Mouse (Mus musculus) erythroid progenitor cell, adult 5-6 weeks (primary cell): ENCODE measurements around the gene Vhl. TPM values are rescaled to one million over a fixed set of nuclear protein-coding genes. Genes with fewer than 3 reads are reported as not detected.

Experiments used
- ATAC-seq: replicated peaks from 2 replicates; pipeline ENCODE4 v1.8.0; 2016; ENCODE audit warnings: moderate number of reproducible peaks, mild to moderate bottlenecking, moderate TSS enrichment, inconsistent platforms; ENCODE audit not compliant: poor library complexity, low FRiP score, severe bottlenecking
- total RNA-seq, 2 experiments: library from RNA; stranded (forward) in 1 of 2; stranded (reverse) in 1 of 2; fragments of 150-400 nt in 1 of 2; fragments of 186-747, 209-891 nt in 1 of 2; gene quantifications; 2 replicates each; pipeline versions ENCODE4 v1.2.3 to v1.2.4; 2015 to 2017; ENCODE audit warnings: low replicate concordance in 2 of 2

Gene Vhl
- total RNA-seq (2015; ENCODE audit: low replicate concordance) (4.7 and 52.0 TPM in 2 replicates), total RNA-seq (2017; ENCODE audit: low replicate concordance) (3.6 and 4.2 TPM in 2 replicates)

DNA sequence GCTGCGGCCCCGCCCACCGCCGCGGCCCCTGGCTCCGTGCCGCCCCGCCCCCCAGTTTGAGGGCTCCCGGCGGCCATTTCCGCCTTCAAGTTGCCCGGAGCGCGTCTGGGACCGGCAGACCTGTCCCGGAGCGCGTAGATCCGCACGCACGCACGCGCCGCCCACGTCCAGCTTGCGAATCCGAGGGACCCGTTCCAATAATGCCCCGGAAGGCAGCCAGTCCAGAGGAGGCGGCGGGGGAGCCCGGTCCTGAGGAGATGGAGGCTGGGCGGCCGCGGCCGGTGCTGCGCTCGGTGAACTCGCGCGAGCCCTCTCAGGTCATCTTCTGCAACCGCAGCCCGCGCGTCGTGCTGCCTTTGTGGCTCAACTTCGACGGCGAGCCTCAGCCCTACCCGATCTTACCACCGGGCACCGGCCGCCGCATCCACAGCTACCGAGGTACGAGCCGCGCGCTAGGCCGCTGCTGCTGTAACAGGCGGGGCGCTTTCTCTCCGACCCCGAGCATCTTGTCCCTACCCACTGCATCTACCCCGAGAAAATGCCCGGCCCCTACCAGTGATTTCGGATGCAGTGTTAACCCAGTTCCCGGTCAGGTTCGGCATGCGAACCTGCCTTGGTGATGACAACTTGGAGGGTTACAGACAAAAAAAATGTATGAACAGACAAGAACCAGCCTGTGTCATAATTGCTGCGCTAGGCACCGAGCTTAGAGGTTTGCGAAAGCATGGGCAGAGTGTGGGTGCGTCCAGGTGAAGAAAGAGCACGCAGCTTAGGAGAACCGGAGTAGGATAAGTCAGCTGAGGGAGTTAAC is at the start of gene Vhl:
TSS of gene Vhl (plus strand) at position 19 of the 811 bp plus-strand sequence.
- peak; percentile 88 for ATAC-seq

DNA sequence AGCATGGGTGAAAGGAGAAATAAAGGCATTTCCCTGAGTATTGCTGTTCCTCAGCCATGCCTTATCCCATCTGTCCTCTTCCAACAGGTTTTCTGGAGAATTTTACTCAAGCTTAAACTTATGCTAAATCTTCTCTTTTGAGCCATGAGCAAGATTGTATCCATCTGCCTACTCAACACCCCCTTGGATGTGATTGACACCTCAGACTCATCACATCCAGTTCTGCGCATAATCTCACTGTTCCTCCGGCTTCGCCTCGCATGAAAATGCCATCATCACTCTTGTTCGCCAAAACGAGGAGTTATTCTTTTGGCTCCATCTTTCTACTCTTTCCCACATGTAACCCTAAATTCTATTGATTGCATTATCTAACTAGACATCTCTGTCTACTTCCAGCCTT is 47.7 kb upstream of the Vhl start:
- ATAC-seq: no peak

DNA sequence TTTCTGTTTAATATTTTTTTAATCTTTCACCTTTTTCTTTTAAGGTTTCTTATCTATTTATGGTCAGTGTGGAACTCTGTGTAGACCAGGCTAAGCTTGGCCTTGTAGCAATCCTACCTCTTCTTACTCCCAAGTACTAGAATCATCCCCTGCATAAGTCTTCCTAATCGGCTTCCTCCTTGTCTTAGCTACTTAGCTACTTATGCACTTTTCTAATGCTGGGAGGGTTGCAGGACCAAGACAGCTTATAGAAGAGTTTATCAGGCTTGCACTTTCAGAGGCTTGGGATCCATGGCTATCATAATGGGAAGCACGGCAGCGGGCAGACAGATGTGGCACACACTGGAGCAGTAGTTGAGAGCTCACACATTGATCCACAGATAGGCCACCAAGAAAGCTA is 44.5 kb upstream of the Vhl start:
- ATAC-seq: no peak

DNA sequence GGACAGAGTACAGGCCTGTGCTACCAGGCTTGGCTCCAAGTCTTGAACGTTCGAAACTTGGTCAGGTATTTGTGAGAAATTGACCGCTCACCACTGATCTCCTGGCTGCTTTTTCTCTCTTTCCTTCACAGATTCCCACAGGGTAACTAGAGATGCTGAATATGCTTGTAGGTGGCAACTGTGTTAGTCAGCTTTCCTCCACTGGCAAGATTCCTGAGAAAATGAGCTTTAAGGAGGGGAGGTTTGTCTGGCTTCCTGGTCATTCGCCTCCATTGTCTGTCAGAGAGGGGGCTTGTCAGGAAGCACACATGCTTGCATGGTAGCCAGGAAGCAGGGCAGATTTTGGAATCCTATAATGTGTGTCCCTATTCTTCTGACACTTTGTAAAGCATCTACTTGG is 40.7 kb upstream of the Vhl start:
- no peak for ATAC-seq

DNA sequence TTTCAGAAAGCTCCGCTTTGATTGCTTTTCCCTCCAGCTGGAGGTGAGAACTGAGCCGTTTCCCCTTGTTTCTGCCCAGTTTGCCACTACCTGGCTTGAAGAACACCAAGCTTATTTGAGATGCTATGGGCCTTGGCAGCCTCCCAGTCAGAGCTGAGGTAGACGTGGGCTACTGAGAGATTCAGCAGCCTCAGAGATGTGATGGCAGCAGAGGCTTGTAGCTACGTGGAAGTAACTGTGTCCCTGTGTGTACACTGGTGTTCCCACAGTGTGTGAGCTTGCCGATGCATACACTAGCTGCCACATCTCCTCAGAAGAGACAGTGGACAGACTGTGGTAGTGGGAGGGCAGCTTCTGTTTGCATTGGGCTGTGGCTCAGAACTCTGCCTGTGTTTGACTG is 38.7 kb upstream of the Vhl start:
- no peak for ATAC-seq

DNA sequence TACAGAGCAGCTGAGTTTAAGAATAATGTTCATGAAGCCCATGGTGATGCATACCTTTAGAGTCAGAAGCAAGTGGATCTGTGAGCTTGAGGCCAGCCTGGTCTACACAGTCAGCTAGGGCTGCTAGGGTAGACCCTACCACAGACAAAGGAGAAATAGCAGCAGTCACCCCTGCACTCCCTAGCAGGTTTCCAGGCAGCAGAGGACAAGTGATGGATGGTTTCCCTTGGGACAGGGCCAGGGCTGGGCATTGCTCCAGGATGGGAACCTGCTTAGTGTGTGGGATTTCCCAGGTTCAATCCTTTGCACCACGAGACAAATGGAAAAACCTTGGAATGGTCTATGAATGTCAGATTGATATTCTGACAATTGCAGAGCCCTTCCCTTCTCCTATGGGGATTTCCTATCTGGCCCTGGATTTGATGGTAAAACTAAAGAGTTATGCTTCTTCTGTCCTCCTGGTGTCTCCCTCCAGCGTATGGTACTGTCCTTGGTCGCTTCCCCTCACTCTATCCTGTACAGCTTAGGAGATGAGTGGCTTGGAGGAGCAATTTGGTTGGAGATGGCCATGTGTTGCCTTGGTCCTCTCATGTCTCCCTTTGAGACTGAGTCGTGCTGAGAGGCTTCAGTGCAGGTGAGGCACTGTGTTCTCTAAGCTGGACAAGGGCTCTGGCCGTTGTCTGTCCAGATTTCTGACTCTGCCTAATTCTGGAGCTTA is 37.1 kb upstream of the Vhl start:
- no peak for ATAC-seq

DNA sequence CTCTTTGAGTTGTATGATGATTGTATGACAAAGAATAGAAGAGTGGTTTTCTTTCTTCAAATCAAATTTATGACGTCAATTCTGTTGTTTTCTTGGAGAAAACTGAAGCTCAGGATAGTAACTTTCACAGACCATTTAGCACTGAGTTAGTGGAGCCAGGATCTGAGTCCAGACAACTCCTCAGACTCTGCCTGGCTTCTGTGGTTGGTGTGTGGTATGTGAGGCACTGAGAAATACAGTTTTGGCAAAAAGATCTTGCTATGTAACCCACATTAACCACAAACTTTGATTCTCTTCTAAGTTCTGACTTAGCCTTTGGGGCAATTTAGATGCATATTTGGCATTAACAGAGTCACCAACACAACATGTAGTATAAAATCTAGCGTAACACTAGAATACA is 31.1 kb upstream of the Vhl start:
- no peak for ATAC-seq

DNA sequence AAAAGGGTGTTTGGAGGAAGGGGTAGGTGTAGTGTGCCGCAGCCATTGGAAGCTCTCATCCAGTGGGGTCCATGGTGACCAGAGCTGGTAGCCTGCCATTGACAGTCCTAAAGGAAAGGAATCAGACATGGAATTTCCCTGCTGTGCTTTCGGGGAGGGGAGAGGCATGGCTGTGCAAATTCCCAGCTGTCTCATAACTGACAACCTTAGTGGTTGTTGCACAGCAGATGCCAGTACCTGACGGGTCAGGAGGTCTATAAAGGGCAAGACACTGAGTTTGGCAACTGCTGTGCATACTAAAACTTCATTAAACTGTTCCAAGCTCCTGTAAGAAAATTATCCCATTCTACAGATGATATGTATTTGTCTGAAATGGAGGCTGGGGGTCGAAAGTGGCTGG is 25.8 kb upstream of the Vhl start:
- no peak for ATAC-seq

DNA sequence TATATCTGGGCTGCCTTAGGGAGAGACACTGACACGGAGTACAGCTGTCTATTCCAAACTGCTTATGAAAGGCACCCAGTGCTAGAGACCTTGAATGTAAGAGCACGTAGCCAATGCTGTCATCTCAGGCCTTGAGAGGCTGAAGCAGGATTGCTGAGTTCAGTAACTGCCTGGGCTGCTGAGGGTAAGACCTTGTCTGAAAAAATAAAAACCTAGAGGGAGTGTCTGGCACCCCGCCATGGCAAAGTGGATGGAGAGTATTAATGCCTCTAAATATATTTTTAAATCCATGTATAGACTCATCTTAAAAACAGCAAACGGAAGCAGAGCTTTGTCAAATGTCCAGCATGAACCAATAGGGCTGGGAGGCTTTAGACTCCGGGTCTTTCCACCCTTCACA is 23.9 kb upstream of the Vhl start:
- ATAC-seq: no peak

DNA sequence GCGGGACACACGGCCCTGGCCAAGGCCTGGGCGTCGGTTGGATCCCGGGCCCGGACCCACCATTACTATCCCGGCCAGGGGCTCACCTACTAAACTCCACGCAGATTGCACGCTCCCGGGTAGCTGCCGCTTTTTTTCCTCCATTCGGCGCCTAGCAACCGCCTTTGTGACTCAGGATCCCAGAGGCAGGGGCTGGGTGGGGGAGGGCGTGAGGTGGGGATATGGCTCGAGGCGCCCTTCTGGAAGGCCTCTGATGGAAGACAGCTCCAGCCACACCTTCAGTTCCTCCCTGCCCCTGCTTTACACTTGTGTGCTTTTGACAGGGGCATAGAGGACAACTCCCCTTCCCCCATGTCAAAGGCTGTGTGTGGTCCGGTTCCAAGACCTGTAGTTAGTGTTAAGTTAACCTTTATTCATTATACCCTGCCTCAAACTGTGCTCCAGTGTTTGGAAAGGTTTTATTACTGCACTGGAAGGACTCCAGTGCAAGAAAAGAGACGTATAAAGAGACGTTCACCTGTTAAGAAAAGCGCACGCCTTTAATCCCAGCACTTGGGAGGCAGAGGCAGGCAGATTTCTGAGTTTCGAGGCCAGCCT is 23.1 kb upstream of the Vhl start, which contains the start of gene Fancd2os:
TSS of gene Fancd2os (minus strand) at position 173 of the 597 bp plus-strand sequence.
- no peak for ATAC-seq

DNA sequence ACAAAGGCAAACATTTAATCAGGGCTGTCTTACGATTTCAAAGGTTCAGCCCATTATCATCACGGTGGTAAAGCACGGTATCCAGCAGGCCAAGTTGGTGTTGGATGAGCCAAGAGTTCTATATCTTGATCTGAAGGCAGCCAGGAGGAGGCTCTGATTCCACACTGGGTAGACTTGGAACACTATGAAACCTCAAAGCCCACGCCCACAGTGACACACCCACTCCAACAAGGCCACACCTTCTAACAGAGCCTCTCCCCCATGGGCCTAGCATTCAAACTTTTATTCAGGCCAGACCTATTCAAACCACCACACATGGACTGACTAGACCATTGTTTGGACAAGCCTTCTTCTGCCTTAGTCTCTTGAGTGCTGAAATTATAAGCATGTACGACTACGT is 20.9 kb upstream of the Vhl start:
- no peak for ATAC-seq

DNA sequence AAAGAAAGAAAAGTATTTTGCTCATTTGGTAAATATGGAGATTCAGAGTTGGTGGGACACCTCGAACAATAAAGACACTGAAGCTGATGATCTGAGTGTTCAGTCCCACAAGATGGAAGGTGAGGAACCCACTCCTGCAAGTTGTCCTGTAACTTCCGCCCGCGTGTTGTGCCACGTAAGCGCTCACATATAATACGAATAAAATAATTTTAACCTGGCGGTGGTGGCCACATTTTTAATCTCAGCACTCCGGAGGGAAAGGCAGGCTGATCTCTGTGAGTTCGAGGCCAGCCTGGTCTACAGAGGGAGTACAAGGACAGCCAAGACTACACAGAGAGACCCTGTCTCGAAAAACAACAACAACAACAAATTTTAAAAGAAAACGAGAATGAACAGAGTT is 19.8 kb upstream of the Vhl start:
- no peak for ATAC-seq

DNA sequence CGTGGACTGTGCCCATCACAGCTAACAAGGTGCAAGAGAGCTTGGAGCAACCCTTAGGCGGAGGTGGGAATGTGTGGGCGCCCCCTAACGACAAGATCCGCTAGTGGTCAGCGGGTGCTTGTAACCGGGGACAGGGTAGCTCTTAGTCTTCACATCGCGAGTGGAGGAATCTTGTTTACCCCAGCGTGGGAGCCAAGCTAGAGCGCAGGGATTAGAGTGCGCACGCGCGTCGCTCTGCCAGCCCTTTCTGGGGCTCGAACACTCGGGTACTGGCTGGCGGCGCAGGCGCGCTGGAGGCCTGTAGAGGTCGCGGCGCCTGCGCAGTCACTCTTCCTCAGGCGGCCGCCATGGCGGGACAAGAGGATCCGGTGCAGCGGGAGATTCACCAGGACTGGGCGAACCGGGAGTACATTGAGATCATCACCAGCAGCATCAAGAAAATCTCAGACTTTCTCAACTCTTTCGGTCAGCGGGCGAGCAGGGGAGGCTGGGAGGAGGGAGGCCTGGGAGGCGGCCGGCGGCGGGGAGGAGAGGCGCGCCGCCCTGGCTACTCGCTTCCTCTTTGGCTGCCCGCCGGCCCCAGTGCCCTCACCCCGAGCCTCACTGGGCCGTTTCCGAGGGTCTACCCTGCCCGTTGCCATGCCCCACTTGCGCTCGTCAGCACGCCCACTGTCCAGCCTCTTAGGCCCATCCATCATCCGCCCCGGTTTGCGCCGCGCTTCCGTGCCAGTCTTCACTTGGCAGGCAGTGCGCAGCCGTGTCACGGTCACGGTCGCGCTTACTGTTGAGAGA is 19.1 kb upstream of the Vhl start, which contains the start of gene Brk1:
TSS of gene Brk1 (plus strand) at position 341 of the 792 bp plus-strand sequence.
- peak; percentile 92 for ATAC-seq

DNA sequence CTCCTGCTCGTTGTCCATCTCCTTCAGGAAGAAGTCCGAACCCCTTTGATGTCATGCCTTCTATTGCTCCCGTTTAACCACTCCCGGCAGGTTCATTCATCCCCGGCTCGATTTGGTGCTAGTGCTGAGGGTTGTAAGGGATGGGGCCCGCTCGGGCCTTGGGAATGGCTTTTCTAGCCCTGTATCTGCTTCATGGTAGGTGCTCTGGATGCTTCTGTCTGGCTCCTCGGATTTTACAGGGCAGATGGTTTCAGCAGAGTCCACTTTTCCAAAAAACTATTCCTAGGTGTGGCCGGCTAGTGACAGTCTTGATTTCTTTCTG is 18.6 kb upstream of the Vhl start:
- peak; percentile 28; the same call in 1 of the 2 replicates for ATAC-seq

DNA sequence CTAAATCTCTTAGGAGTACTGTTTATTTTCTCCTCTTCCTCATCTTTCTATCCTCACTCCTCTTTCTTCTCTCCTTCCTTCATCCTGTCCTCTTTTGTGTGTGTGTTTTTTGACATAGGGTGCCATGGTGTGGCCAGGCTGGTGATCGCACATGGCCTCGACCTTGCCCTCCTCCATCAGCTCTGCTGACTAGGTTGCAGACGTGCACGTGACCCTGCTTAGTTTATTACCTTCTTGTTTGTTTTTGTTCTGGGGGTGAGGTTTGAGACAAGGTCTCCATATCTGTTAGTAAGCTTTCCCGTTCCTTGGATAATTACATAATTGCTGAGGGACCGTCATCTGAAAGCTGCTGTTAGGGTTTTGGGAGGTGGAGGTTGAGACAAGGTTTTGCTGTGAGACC is 14.9 kb upstream of the Vhl start:
- no peak for ATAC-seq

DNA sequence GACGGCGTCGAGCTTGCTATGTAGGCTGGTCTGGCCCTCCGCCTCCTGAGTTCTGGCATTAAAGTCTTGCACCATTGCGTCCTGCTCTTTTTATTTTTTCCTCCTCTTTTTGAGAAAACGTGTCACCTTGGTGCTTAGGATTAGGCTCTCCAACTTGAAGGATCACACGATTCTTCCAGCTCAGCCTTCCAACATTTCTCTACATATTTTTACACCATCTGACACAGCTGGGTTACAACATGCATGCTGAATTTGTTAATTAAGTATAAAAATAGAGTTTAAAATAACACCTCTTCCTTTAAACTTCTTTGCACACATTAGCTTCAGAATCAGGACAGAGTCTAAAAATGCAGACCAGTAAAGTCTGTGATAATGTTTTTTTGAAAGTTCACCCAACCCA is 14.5 kb upstream of the Vhl start:
- no peak for ATAC-seq

DNA sequence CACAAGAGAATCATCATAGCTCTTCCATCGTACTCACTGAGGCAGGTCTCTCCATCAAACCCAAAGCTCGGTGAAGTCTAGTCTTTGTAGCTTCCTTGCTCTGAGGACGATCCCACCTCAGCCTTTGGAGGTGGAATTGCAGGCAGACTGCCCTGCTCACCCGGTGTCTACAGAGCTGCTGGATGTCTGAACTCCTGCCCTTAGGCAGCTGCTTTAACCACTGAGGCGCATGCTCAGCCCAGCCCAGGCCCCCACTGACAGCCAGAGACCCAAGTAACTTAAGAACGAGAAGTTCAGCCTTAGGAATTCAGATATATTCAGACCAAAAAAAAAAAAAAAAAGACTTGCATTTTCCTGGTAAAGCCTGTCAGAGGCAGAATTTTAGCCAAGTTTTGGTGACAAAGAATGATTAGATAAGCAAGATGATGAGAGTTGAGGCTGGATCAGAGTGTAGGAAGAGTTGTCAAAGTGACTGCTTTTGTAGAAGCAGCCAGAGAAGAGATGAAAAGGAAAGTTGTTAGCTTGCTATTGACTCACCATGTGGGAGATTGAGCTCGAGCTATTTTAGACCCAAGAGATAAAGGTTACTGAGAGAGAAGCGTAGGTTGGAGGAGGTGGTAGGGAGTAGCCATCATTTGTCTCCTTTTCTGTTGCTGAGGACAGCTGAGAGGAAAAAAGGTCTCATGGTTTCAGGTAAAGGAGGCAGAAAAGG is 11.3 kb upstream of the Vhl start:
- no peak for ATAC-seq

DNA sequence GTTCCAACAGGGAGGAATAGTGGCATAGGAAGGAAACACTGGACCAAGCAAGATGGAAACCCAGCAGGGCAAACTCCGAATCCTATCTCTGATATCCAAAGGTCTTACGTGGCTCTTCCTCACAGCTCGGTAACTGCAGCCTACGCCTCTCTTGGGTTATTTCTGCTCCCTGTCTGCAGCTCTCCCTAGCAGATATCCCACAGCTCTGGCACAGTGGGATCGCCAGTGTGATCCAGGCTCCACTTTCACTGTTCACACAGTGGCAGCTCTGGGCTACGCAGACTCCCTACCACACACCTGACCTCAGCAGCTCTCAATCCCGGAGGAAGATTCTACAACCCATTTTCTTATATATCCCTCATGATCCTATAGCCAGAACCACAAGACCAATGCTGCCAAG is 9.6 kb upstream of the Vhl start:
- ATAC-seq: no peak

DNA sequence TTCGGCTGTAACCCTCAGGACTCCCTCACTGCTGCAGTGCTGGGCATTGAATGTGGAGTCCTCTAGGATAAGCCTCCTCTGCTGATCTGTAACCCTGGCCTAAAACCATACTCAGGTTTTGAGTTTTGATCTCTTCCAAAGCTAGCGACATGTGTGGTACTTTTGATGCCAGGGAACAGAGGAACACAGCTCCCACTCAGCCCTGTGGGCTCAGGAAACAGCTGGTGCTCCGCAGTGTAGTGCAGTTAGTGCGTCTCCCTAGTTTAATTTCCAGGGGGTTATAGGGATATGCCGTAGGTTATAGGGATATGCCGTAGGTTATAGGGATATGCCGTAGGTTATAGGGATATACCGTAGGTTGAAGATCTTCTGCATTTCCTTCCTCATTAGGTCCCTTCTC is 8.8 kb upstream of the Vhl start:
- ATAC-seq: no peak

DNA sequence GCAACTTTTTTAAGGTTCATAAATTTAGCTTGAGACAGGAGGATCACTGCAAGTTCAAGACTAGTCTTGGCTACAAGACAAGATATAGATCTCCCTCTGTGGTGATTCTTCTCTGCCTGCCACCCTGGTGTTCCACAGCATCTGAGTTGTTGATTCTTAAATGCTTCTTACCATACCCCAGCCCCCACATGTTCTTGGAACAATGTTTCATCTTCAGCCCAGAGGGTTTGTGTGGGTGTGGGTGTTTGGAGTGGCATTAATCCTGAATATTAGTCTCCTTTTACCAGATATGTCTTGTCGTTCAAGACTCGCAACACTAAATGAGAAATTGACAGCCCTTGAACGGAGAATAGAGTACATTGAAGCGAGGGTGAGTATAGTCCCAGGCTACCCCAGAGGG is 8.3 kb upstream of the Vhl start:
- ATAC-seq: no peak
